Comparison of ENCODE assay signal across 9 mouse cellular contexts in genomic region chr8:94010101-94010705, GRCm38 (mm10). TPM values are rescaled to one million over a fixed set of nuclear protein-coding genes. Genes with fewer than 3 reads are reported as not detected.
DNase-seq lines count a peak whose midpoint lies in the region; ATAC-seq lines count a peak whose summit lies in the region.
"Had no signal": no experiment of that assay in that cellular context is flagged by ENCODE, and none has a peak within 500 bp of the region (broad histone marks: within the 10 kb centered on the region; RNA-seq: fewer than 3 reads in every experiment).

No protein-coding gene starts in this region.

- no peak overlapping the region for H3K27ac ChIP-seq in kidney, embryonic 15.5 days
- no peak overlapping the region for H3K27ac ChIP-seq in hindbrain, embryonic 13.5 days
- no peak overlapping the region for H3K27ac ChIP-seq in midbrain, embryonic 14.5 days (replicated peaks; ENCODE audit: low read depth, low read length)

- no peak for ATAC-seq in kidney, embryonic 15.5 days (replicated peaks; ENCODE audit: low FRiP score)
- no peak for ATAC-seq in hindbrain, embryonic 13.5 days (ENCODE audit: low FRiP score)
- ATAC-seq in midbrain, embryonic 14.5 days (ENCODE audit: low FRiP score, low TSS enrichment), result no peak

- no peaks in the 10 kb centered on the region for H3K27me3 ChIP-seq in kidney, embryonic 15.5 days
- H3K27me3 ChIP-seq in hindbrain, embryonic 13.5 days, result no peaks in the 10 kb centered on the region
- H3K27me3 ChIP-seq in midbrain, embryonic 14.5 days (ENCODE audit: control insufficient read depth, insufficient read depth, low read length), result no peaks in the 10 kb centered on the region

- WGBS in kidney, embryonic 15.5 days, result 78% methylated on average over 2 of the region's 2 CpGs
- 47% methylated on average over 2 of the region's 2 CpGs for WGBS in hindbrain, embryonic 13.5 days
- WGBS in midbrain, embryonic 14.5 days, result 45% methylated on average over 2 of the region's 2 CpGs

- no peak overlapping the region for H3K9ac ChIP-seq in kidney, embryonic 15.5 days
- H3K9ac ChIP-seq in hindbrain, embryonic 13.5 days, result peak overlapping the region; percentile 39; the same call in 1 of the 2 replicates
- no peak overlapping the region for H3K9ac ChIP-seq in midbrain, embryonic 14.5 days (replicated peaks; ENCODE audit: low read length)

- peaks cover 38% of the 10 kb centered on the region for H3K4me1 ChIP-seq in kidney, embryonic 15.5 days
- peaks cover 32% of the 10 kb centered on the region for H3K4me1 ChIP-seq in hindbrain, embryonic 13.5 days (replicated peaks)
- peaks cover 26% of the 10 kb centered on the region for H3K4me1 ChIP-seq in midbrain, embryonic 14.5 days (ENCODE audit: control insufficient read depth, insufficient read depth, low read length)

- DNase-seq in kidney, postnatal 10 days, result no peak
- DNase-seq in R1 (ENCODE audit: low read depth, low spot score), result peak; percentile 81
- no peak for DNase-seq in midbrain, embryonic 14.5 days
- no peak for DNase-seq in urinary bladder, adult 2 months (ENCODE audit: low spot score)
- DNase-seq in lung, postnatal 14 days, result no peak
- no peak for DNase-seq in adrenal gland, adult 18-20 months (ENCODE audit: low spot score in 2 of 2)
- DNase-seq: left cerebral cortex, postnatal 4 days had no signal

- no peaks in the 10 kb centered on the region for H3K9me3 ChIP-seq in kidney, embryonic 15.5 days (replicated peaks)
- H3K9me3 ChIP-seq in hindbrain, embryonic 13.5 days, result no peaks in the 10 kb centered on the region
- no peaks in the 10 kb centered on the region for H3K9me3 ChIP-seq in midbrain, embryonic 14.5 days (ENCODE audit: control insufficient read depth, low read length)

- H3K36me3 ChIP-seq in kidney, embryonic 15.5 days, result peaks cover 7% of the 10 kb centered on the region; the same call in 1 of the 2 replicates
- no peaks in the 10 kb centered on the region for H3K36me3 ChIP-seq in hindbrain, embryonic 13.5 days
- no peaks in the 10 kb centered on the region for H3K36me3 ChIP-seq in midbrain, embryonic 14.5 days (ENCODE audit: control insufficient read depth, insufficient read depth, low read length)

- H3K4me3 ChIP-seq in kidney, embryonic 15.5 days (replicated peaks), result no peak overlapping the region
- peak overlapping the region; percentile 9; the same call in 1 of the 2 replicates for H3K4me3 ChIP-seq in hindbrain, embryonic 13.5 days
- no peak overlapping the region for H3K4me3 ChIP-seq in midbrain, embryonic 14.5 days (replicated peaks; ENCODE audit: low read depth, low read length)

- H3K4me2 ChIP-seq in kidney, embryonic 15.5 days, result peak overlapping the region; percentile 92
- H3K4me2 ChIP-seq in hindbrain, embryonic 13.5 days, result peak overlapping the region; percentile 87
- peak overlapping the region; percentile 85 for H3K4me2 ChIP-seq in midbrain, embryonic 14.5 days (ENCODE audit: low read length)

RNA-seq across cellular contexts. Expression of gene Amfr, which starts 2.4 kb away (rescaled TPM):
- 45.4 and 49.3 TPM in 2 replicates for polyA plus RNA-seq in kidney, embryonic 15.5 days (2015; fragmentation: Nextera tagmentation; extraction: Ambion mirVana)
- 60.6 and 64.3 TPM in 2 replicates for polyA plus RNA-seq in hindbrain, embryonic 13.5 days (2015; fragmentation: Nextera tagmentation; extraction: Ambion mirVana)
- 65.0 and 81.6 TPM in 2 replicates for polyA plus RNA-seq in midbrain, embryonic 14.5 days (2014; fragmentation: Nextera tagmentation; extraction: Ambion mirVana)
- 83.0 and 90.3 TPM in 2 replicates for polyA plus RNA-seq in urinary bladder, adult 2 months (2012; rRNA removed)
- 100 to 1,000 TPM; 174 to 283 TPM for total RNA-seq in adrenal gland, adult 18-20 months (2021)

RNA-seq across cellular contexts. Expression of gene Nudt21, which starts 26.6 kb away (rescaled TPM):
- polyA plus RNA-seq in kidney, embryonic 15.5 days (2015; fragmentation: Nextera tagmentation; extraction: Ambion mirVana), result 120 and 137 TPM in 2 replicates
- 109 and 112 TPM in 2 replicates for polyA plus RNA-seq in hindbrain, embryonic 13.5 days (2015; fragmentation: Nextera tagmentation; extraction: Ambion mirVana)
- polyA plus RNA-seq in midbrain, embryonic 14.5 days (2014; fragmentation: Nextera tagmentation; extraction: Ambion mirVana), result 99.1 and 120 TPM in 2 replicates
- 28.9 and 30.5 TPM in 2 replicates for polyA plus RNA-seq in urinary bladder, adult 2 months (2012; rRNA removed)
- 10 to 100 TPM; 29.4 to 33.1 TPM for total RNA-seq in adrenal gland, adult 18-20 months (2021)

RNA-seq across cellular contexts. Expression of gene Ogfod1, which starts 26.8 kb away (rescaled TPM):
- 12.8 and 13.0 TPM in 2 replicates for polyA plus RNA-seq in kidney, embryonic 15.5 days (2015; fragmentation: Nextera tagmentation; extraction: Ambion mirVana)
- polyA plus RNA-seq in hindbrain, embryonic 13.5 days (2015; fragmentation: Nextera tagmentation; extraction: Ambion mirVana), result 16.9 TPM in 2 replicates
- polyA plus RNA-seq in midbrain, embryonic 14.5 days (2014; fragmentation: Nextera tagmentation; extraction: Ambion mirVana), result 11.9 and 16.3 TPM in 2 replicates
- 15.7 and 15.9 TPM in 2 replicates for polyA plus RNA-seq in urinary bladder, adult 2 months (2012; rRNA removed)
- 10 to 100 TPM; 19.5 to 20.1 TPM for total RNA-seq in adrenal gland, adult 18-20 months (2021)
